Mouse (Mus musculus) CD4-positive naive resting alpha-beta T cell, adult 76 days (primary cell): ENCODE results near the gene Nell2. TPM values are rescaled to one million over a fixed set of nuclear protein-coding genes. Genes with fewer than 3 reads are reported as not detected.

ENCODE experiments used
- total RNA-seq: library from RNA; stranded (reverse); gene quantifications from one replicate; pipeline ENCODE4 v1.2.4, GENCODE M21; 2023

Gene Nell2
- not detected for total RNA-seq

GRCm38 (mm10) chr15:95527948-95528861 lies at the start of gene Nell2:
TSS of gene Nell2 (minus strand) at chr15:95528559.

Other genes starting within 250 kb of the Nell2 start
- gene Dbx2, start 127.4 kb upstream of the Nell2 start, total RNA-seq: not detected